Mouse (Mus musculus) neural tube, embryonic 11.5 days (tissue): ENCODE measurements around the gene Zfand5. TPM values are rescaled to one million over a fixed set of nuclear protein-coding genes. Genes with fewer than 3 reads are reported as not detected.

ENCODE experiments used
- polyA plus RNA-seq: library from polyadenylated mRNA; unstranded; fragments of >200 nt; fragmentation: Nextera tagmentation; extraction: Ambion mirVana; gene quantifications from 2 replicates; pipeline ENCODE4 v1.2.1, GENCODE M21; 2014

Gene Zfand5
- polyA plus RNA-seq, 1 experiment from 2014 or later: 199 TPM

Other genes starting within 250 kb of the Zfand5 start
- gene Gda, start 201.2 kb downstream of the Zfand5 start, polyA plus RNA-seq: not detected in 2 replicates